Mouse (Mus musculus): Measurements from ENCODE around the gene Hspa5.
"Not testable (repeated sequence)": the region's sequence is repeated elsewhere in the genome, so short reads cannot be mapped to it uniquely, and the experiment has no call there.

Hspa5 gene

DNA sequence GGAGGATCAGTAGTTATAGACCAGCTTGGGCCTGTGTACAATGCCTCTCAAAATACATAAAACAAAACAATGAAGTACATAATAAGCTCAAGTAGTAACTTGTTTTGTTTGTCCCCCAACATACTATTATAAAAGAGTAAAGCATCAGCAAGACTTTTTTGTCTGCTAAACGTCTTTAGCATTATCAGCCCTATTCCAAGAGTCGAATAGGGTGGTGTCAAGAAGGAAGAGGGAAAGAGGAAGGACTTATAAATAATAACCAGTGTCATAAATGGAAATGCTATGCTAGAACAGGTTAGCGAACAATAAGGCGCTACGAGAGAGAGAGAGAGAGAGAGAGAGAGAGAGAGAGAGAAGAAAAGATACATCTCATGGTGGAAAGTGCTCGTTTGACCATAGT, 819 bp upstream of the Hspa5 start:
- DNase-seq (ENCODE audit: low read depth, low spot score) = no peak

DNA sequence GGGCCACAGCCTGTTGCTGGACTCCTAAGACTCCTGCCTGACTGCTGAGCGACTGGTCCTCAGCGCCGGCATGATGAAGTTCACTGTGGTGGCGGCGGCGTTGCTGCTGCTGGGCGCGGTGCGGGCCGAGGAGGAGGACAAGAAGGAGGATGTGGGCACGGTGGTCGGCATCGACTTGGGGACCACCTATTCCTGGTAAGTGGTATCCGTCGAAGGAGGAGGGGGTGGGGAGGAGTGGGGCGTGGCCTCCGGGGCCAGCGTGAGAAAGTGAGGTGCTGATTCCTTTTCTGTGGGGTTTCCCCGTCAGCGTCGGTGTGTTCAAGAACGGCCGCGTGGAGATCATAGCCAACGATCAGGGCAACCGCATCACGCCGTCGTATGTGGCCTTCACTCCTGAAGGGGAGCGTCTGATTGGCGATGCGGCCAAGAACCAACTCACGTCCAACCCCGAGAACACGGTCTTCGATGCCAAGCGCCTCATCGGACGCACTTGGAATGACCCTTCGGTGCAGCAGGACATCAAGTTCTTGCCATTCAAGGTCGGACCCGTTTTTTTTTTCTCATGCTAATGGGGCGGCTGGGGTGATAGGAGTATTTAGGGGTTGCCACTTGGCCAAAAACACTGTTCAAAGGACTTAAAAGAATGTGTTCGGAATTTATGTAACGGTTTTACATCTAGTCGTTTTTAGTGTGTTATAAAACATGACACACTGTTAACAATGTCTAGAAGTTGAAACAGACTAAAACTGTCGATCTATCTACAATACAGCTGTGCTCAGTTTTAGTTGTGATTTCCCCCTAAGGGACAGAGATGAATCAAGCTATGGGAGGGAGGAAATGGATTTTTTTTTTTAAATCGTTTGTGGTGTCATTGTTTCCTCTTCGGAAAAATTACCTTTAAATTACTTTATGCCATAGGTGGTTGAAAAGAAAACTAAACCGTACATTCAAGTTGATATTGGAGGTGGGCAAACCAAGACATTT, 774 bp downstream of the Hspa5 start:
- DNase-seq (ENCODE audit: low read depth, low spot score) = no peak

DNA sequence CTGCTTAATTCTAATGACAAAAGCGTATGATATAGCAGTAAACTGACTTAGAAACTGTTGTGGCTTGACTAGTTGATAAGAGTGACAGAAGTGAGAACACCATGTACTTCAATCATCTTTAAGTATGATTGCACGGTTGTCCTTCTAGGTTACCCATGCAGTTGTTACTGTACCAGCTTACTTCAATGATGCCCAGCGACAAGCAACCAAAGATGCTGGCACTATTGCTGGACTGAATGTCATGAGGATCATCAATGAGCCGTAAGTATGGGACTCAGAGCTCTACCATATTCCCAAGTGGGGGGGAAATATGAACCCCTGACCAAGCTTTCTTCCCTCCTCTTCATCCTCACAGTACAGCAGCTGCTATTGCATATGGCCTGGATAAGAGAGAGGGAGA, 1.9 kb downstream of the Hspa5 start:
- no peak for DNase-seq (ENCODE audit: low read depth, low spot score)

DNA sequence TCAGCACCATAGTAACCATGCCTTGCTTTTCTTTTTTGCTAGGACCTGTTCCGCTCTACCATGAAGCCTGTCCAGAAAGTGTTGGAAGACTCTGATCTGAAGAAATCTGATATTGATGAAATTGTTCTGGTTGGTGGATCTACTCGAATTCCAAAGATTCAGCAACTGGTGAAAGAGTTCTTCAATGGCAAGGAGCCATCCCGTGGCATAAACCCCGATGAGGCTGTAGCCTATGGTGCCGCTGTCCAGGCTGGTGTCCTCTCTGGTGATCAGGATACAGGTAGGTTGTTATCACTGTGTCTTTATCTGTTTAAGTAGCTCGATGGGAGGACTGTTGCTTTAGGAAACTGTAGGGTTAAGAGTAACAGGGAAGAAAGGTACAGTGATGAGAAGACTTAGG, 2.7 kb downstream of the Hspa5 start:
- no peak for DNase-seq (ENCODE audit: low read depth, low spot score)

DNA sequence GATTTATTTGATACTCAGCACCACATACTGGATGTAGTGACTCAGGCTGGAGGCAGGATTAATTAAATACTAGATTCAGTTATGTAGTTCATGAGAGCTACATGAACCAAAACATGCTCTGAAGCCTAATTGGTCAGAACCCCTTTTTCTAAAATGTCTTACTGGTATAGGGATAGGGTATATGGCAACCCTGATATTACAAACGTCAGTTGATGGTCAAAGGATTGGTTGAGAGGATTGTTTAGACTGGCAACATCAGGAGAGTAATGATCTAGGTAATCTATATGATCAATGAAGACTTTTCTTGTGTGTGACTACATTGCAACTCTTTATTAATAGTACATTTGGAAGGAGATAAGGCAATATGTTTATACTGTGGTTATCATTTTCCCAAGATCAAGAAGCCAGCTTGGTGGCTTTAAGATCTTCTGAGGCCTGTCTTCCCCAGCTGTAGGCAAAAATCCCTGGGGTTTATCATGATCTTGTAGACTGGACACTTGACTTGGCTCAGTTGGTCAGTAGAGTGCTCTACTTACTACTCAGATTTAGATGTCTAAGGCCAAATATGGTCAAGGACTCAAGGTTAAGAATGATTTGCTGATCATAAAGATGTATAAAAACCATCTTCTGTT, 5.6 kb downstream of the Hspa5 start:
- DNase-seq (ENCODE audit: low read depth, low spot score) = no peak

DNA sequence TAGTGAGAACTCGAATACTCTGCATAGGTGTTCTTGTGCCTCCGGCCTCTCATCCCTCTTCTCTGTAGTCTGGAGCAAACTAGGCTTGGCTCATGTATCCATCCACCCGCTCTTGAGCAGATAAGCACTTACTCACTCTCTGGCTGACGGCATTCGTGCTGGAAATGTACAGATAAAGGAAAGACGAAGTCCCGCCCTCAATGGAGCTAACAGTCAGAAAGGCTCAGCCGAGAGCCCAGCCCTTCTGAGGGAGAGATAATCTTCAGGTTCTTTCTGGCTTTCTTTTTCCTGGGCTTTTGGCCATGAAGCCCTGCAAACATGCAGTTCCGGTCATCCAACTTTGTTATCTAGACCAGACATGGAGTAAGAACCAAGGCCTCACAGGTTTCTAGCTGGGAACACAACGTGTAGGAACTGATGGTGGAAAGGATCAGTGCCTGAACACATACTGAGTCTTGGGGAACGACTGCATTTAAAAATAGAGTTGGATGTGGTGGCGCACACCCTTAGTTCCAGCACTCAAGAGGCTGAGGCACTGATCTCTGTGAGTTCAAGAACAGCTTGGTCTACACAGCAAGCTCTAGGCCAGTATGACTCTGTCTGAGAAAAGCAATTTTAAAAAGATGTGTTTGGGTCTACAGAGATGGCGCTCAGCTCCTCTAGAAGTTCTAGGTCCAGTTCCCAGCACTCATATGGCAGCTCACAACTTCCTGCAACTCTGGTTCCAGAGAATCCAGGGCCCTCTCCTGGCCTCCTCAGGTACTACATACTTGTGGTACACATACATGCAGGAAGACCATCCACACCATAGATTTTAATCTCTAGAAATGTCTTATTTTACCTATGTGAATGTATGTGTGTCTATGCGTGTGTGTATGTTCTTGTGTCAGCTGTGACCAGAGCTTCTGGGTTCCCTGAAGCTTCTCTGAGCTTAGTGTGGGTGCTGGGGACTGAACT, 11.6 kb downstream of the Hspa5 start:
- no peak for DNase-seq (ENCODE audit: low read depth, low spot score)

DNA sequence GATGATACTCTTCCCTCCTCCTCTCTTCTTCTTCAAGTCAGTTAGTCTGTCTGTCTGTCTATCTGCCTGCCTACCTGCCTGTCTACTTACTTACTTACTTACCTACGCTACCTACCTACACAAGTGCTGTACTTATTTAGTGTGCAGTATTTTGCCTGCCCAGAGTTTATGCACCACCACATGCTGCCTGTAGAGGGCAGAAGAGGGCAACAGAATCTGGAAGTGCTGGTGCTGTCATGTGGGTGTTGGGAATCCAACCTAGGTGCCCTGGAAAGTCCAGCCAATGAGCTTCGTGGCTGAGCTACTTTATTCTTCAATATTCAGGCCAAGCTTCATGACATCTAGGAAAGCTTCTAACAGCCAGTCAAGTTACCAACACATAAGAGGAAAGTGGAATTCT, 12.3 kb downstream of the Hspa5 start:
- peak; percentile 59 for DNase-seq (ENCODE audit: low read depth, low spot score)

DNA sequence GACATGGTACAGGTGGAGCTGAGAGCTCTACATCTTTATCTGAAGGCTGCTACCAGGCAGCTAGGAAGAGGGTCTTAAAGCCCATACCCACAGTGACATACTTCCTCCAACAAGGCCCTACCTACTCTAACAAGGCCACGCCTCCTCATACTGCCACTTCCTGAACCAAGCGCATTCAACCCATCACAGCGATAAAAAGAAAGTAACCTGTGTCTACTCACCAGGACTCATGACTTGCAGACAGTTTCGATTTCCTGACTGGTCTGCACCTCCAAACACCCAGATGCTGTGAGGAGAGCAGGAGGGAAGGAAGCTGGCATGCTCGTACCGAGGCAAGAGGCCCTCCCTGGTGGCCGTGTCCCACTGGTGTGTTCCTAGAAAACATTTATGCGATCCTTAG, 18.5 kb downstream of the Hspa5 start:
- no peak for DNase-seq (ENCODE audit: low read depth, low spot score)

DNA sequence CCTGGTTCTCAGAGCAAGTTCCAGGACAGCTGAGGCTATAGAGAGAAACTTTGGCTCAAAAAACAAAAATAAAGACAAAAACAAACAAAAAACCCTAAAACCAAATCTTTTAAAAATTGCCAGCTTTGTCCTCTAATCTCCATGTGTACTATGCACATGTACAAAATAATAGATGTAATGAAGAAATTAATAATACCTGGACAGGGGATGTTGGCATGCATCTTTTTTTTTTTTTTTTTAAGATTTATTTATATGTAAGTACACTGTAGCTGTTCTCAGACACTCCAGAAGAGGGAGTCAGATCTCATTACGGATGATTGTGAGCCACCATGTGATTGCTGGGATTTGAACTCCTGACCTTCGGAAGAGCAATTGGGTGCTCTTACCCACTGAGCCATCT, 20.8 kb downstream of the Hspa5 start:
- not testable (repeated sequence) for DNase-seq (ENCODE audit: low read depth, low spot score)

DNA sequence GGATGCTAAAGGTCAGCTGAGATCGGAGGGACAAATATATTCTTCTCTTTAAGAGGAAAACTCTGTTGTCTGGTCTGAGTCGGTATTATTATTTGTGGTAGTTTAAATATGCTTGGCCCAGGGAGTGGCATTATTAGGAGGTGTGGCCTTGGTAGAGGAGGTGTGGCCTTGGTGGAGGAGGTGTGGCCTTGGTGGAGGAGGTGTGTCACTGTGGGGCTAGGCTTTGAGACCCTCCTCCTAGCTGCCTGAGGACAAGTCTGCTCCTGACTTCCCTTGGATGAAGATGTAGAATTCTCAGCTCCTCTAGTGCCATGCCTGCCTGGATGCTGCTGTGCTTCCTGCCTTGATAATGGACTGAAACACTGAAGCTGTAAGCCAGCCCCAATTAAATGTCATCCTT, 22.7 kb downstream of the Hspa5 start:
- no peak for DNase-seq (ENCODE audit: low read depth, low spot score)

DNA sequence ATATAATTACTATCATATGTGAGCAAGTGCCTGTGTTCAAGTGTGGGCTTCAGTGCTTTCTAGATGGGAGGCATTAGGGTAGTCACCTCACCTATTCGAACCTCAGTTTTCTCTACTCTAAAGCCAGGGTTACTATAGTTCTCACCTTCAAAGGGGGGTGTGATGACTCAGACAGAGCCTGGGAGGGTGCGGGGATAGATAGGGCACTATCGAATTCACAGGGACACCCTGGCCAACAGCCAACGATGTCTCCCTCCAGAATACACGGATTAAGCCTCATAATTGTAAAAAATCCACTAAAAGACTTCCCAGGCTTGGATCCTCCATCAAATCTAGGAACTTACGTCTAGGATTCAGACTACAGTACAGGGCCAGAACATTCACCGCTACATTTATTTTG, 23.7 kb downstream of the Hspa5 start:
- DNase-seq (ENCODE audit: low read depth, low spot score) = no peak

DNA sequence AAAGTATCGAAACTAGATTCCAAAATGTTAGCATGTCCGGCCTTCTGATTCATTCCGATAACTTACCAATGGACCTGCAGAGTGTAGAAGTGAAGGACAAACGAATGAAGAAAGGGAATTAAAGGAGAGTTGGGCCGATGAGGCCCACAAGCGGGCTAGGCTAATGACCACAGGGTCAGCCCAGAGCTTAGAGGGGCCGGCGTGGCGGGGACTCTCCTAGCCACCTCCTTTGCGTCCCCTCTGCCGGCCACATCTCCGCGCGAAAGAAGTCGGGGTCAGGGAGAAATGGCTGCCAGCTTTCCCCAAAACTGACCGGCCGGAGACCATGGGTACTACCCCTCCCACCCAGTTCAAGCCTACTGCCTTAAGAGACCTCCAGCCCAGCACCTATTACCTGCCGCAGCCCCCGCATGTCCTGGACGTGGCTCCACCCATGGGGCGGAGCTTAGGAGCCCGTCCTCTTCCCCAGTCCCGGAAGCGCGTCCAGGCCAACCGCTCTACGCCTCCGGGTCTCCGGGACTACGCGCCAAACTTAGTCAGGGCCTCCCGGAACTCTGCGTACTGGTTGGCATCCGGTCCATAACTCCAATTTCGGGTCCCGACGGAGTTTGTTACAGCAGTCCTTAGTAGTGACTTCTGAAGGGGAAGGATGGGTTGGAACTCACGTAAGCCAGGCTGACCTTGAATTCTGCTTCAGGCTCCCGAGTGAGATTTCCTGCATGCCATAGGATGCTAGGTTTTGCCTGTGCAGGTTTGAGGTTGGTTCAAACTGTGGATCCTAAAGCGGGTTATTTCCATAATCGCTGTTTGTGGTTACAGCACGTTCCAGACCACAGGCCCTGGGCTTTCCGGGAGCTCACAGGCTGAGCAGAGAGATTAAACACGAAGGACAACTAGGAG, 27.8 kb downstream of the Hspa5 start, which contains the start of gene Rabepk:
Gene Rabepk (minus strand): TSS at position 556 of the 900 bp plus-strand sequence.
- peak; percentile 92 for DNase-seq (ENCODE audit: low read depth, low spot score)

DNA sequence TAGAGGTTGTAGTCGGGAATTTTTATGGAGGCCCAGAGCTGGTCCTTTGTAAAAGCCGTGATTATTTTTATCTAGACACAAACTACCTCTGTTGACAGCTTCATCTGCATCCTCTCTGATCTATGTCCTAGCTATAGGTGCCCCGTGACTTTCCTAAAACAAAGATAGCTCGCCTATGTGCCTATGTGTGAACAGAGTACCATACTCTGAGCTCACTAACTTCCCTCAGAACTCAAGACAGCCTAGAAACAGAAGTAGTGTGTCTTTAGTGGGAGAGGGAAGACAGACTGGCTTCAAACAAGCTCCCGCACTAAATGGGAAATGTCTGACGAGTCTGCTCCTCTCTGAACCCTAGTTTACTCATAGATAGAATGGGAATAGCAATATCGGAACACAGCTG, 28.6 kb downstream of the Hspa5 start:
- DNase-seq (ENCODE audit: low read depth, low spot score) = peak; percentile 37

DNA sequence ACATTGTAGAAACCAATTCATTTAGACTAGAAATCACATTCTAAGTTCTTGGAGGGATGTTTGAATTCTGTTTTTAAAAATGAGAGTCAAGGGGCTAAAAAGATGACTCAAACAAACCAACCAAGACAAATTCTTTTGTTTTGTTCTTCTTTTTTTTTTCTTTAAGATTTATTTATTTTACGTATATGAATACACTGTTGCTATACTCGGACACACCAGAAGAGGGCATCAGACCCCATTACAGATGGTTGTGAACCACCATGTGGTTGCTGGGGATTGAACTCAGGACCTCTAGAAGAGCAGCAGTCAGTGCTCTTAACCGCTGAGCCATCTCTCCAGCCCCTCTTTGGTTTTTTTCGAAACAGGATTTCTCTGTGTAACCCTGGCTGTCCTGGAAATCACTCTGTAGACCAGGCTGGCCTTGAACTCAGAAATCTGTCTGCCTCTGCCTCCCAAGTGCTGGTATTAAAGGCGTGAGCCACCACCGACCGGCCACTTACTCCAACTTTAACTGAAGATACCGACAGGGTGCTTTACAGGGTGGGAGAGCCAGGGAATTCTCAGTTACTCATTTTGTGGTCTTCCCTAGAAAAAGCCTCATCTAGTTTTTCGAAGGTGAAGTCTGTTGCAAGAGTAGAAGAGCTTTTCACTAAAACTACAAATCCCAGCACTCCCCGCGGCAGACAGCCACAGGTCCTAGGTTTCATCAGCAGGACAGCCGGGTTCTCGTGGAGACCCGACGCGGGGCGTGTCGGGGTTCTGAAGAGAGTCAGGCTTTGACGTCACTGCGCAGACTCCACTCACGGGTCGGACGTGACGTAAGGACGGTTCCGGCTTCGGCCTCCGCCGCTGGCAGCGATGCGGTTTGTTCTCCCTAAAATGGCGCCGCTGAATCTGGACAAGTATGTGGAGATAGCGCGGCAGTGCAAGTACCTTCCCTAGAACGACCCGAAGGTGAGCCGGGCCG, 30.0 kb downstream of the Hspa5 start:
- peak; percentile 100 for DNase-seq (ENCODE audit: low read depth, low spot score)

DNA sequence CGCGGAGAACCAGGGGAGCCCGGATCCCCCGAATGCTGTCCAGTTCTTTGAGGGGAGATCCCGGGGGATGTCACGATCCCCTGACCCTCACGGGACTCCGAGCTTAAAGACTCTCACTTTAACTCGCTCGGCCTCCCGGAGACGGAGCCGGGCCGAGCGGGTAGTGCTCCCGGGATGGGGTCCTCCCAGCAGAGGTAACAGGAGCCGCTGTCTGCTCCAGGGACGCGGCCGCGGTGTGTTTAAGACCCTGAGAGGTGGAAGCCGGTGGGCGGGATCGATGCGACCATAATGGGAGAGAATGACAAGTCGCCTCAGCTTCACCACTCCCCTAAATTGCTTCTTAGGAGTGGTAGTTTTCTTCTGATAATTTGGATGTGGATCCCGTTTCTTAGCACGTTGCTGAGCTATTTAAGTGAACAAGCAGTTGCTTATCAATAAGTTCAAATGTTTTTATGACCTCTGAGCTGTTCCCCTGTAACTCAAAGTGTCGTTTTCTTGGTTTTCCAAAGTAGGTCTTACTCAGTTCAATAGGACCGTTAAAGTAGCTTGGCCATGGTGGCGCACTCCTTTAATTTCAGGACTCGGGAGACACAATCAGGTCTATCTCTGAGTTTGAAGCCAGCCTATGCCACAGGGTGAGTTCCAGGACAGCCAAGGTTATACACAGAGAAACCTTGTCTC, 30.9 kb downstream of the Hspa5 start:
- DNase-seq (ENCODE audit: low read depth, low spot score) = peak; percentile 66

DNA sequence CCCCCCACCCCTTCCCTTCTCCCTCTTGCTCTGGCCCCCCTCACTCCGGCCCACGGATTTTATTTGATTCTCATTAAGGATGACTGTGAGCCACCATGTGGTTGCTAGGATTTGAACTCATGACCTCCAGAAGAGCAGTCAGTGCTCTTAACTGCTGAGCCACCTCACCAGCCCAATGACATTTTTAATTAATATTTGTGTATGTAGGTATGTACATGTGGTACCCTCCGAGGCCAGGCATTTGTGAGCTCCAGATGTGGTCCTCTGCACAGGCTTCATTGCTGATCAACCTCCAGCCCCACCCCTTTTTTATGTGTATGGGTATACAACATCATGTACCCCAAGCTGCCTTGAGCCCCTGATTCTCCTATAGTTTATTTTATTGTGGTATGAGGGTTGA, 32.0 kb downstream of the Hspa5 start:
- no peak for DNase-seq (ENCODE audit: low read depth, low spot score)

DNA sequence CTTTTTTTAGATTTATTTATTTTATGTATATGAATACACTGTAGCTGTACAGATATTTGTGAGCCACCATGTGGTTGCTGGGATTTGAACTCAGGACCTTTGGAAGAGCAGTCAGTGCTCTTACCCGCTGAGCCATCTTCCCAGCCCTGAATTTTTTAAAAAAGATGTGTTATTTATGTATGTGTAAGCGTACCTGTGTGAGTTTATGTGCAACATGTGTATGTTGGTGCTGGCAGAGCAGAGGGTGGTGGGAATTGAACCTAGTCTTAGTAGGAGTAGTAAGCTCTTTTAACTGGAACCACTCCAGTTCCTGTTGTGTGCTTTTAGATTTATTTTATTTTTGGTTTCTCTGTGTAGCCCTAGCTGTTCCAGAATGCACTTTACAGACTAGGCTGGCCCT, 32.4 kb downstream of the Hspa5 start:
- DNase-seq (ENCODE audit: low read depth, low spot score) = no peak

DNA sequence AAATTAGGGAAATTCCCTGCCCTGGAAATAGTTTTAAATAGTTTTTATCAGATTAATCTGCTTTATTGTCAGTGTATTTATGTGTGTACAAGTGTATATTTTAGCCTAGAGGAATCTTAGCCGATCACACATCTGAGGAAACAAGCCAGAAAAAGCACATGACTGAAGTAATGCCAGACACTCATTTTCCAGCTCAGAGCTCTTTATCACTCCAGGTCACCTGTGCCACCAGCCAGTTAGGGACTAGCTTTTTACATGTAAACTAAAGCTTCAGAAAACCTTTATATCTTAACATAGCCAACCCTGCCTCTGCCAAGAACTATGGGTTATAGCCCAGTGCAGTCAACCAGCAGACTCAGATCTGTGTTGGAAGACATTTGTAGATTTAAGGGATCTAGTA, 33.0 kb downstream of the Hspa5 start:
- DNase-seq (ENCODE audit: low read depth, low spot score) = no peak

DNA sequence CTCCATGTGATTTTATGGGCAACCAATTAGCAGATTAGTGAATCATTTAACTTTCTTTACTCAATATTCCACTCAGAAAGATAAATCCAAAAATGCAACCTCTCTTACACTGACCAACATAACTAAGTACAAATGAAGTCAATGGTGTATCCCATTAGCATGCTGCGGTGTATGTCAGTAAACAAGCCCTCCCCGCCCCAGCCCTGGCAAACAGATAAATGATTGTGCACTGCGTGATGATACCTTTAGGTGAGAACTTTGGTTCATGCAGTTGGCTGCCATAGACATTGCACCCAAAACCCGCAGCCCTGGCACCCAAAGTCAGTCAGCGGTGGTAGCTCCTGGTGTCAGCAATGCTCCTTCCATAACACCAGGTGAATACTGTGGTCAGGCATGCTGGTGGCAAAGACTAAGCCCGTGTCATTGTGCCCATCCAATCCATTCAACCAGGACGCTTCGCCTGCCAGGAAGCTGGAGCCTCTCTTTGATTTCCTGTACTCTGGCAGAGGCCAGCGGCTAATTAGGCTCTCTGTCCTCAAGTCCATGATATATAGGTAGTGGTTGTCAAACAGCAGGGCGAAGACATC, 33.7 kb downstream of the Hspa5 start:
- no peak for DNase-seq (ENCODE audit: low read depth, low spot score)
